Mouse (Mus musculus): ENCODE measurements around the gene Fastkd1.

Gene Fastkd1

DNA sequence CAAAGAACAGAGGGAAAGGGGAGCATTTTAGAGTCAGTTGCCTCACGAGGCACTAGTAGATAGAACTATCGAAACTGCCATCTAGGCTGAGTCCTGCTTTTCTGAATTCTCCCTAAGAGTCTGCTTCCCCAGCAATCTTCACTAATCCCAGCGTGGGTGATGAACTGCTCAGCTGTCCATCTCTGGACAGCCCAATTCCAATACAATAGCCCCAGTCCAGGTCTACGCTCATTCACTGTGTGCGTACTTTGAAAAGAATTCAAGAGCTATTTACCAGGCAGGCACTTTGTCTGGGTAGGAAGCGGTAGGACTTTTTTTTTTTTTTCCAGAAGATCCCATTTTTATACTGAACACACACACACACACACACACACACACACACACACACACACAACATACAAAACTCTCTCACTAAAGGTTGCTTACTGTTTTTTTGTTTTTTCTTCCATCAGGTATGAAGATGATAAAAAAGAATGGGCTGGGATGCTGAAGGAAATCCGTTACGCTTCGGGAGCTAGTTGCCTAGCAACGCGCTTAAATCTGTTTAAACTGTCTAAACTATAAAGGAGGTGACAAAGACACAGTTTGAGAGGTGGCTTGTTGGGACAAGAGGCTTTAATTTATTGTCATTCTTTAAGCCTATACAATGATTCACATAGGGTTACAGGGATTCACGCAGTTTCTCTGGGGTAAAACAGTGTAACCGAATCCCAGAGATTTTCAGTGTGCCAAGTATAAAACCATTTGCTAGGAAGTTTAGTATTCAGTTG is 30.1 kb downstream of the Fastkd1 start:
- TF ChIP-seq GATA4 (IDR thresholded peaks at IDR 0.05; ENCODE audit: insufficient replicate concordance, low read length), result no peak

DNA sequence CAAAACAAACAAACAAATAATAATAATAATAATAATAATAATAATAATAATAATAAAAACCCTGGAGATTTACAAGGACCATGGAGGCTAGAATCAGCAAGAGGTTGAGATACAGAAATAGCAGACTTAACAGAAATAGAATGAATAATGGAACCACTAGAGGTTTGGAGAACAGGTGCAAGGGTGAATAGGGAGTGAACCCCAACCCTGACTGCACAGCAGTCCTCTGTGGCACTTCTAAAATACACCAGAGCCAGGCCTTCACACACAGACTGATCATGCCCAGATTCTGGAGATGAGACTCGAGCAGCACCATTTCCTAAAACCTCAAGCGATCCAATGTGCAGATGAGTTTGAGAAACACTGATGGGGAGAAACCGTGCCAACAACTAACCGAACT is 31.4 kb downstream of the Fastkd1 start:
- TF ChIP-seq GATA4 (IDR thresholded peaks at IDR 0.05; ENCODE audit: insufficient replicate concordance, low read length), result no peak

DNA sequence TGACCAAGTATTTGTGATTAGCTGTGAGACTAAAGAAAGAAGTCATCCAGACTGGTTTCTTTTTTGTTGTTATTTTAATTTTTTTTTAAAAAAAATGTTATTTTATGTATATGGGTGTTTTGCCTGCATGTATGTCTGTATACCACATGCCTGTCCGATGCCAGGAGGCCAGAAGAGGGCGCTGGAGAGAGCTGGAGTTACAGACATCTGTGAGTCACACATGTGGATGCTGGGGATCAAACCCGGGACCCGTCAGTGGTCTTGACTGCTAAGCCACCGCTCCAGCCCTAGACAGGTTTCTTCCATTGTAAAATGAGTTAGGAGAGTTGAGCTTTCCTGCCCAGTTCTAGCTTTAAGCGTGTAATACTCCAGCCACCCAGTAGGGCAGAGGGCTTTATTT is 33.3 kb downstream of the Fastkd1 start:
- no peak for TF ChIP-seq GATA4 (IDR thresholded peaks at IDR 0.05; ENCODE audit: insufficient replicate concordance, low read length)

DNA sequence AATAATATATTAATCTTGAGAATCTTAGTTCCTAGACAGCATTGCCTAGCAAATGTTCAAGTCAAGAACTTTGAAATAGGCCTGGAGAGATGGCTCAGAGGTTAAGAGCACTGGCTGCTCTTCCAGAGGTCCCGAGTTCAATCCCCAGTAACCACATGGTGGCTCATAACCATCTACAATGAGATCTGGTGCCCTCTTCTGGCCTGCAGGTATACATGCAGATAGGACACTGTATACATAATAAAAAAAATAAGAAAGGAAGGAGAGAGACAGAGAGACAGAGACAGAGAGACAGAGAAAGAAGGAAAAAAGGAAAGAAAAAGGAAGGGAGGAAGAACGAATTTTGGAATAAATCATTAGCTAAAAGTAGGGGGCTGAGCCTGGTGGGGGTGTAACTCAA is 36.6 kb downstream of the Fastkd1 start:
- no peak for TF ChIP-seq GATA4 (IDR thresholded peaks at IDR 0.05; ENCODE audit: insufficient replicate concordance, low read length)

DNA sequence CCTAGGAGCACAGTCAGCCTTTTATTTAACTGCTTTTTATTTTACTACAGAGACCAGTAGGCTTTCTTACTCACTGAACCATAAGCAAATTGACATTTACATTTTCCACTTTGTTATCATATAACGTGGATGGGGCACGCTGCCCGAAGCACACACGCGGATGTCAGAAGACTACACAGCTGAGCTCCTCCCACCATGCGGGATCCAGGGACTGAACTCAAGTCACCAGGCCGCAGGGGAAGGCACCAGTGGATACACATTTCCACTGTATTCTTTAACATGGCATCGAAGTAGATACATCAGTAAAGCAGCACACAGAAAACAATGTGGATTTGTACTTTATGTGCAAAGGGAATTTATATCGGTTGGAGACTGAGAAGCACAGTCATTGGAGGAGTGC is 38.0 kb downstream of the Fastkd1 start:
- TF ChIP-seq GATA4 (IDR thresholded peaks at IDR 0.05; ENCODE audit: insufficient replicate concordance, low read length), result no peak

DNA sequence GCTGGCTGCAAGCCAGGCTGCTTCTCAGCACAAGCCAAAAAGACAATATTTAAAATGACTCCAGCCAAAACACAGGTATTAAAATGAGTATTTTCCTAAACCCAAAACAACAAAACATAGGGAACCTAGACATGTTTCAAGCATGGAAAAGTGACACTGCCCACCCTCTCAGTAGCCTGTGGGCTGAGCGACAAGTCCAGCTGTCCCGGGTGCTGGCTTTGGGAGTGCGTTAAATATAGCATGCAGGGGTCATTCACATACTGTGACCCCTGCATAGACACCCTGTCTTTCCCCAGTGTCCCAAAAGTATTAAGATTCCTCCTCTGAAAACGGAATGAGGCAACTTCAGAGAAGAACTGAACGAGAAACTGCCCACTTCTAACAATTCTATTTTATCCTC is 39.6 kb downstream of the Fastkd1 start:
- no peak for TF ChIP-seq GATA4 (IDR thresholded peaks at IDR 0.05; ENCODE audit: insufficient replicate concordance, low read length)

DNA sequence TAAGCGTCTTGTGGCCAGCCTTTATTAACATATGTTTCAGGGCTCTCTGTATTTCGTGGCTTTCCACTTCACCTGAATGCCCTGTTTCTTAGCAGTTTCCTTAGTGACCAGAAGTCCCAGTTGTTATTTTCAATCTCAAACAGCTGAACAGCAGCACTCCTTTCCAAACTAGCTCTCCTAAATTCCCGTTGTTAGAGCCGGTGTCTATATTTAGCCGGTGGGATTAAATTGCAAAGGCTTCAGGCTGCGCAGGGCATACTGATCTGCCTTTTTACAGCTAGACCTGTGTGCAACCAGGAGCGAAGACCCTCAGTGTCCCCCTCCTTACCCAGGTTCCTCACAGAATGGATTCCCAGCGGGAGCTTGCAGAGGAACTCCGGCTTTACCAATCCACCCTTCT is 43.5 kb downstream of the Fastkd1 start, which contains the start of gene Klhl41:
TSS of gene Klhl41 (plus strand) at position 268 of the 400 bp plus-strand sequence.
- no peak for TF ChIP-seq GATA4 (IDR thresholded peaks at IDR 0.05; ENCODE audit: insufficient replicate concordance, low read length)

DNA sequence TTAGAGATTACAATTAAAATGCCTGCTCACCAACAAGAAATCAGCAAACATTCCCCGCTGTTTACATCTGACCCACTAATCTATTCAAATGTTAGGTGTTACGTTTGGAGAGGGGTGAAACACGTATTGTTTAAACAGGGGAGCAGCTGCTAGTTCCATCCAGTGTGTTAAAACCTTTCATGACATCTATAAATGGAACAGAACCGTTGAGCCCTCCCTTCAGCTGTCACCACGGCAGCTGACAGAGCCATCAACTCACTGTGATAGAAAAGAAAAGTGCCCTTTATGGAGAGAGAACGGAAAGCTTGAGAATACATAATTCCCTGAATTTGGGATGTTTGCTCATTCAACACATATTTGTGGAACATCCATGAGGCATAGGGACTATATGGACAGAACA is 44.9 kb downstream of the Fastkd1 start:
- no peak for TF ChIP-seq GATA4 (IDR thresholded peaks at IDR 0.05; ENCODE audit: insufficient replicate concordance, low read length)

DNA sequence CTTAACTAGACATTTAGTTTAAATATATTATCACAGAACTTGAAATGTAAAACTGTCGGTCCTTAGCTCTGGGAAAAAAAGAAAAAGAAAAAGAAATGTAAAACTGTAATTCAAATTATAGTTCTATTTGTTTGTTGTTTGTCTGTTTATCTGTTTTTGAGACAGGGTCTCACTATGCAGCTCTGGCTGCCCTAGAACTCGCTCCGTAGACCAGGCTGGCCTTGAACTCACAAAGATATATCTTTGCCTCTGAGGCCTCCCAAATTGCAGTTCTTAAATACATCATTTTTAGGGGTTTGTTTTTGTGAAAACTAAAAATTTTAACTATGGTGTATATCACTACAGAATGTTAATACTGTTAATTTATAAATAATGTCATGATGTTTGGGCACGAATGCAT is 45.7 kb downstream of the Fastkd1 start:
- TF ChIP-seq GATA4 (IDR thresholded peaks at IDR 0.05; ENCODE audit: insufficient replicate concordance, low read length), result no peak

DNA sequence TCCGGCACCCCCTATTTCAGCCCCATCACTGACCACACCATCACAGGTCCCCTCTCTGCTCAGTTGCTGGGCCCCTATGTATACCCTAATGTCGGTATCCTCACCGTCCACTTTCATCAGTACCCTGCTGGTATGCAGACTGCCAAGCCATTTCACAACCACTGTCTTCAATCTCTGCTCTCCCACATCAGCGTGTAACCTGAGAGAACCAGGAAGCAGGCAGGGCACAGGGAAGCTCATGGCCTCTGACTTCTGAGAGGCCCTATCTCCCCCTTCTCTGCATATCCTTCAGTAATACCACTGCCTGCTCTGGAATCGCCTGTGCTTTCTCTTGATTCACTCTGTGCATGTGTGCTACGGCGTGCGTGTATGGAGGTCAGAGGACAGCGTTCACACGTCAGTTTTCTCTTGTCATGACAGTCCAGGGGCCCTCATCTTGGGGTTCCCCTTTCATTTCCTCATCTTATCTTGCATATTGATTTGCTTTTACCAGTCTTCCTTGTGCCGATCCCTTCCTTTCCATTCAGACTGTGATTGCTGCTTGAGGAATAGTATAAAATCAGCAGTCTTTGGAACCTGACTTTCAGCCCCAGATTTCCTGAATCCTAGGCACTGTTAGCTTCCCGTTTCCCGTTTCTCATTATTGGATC is 49.4 kb downstream of the Fastkd1 start:
- TF ChIP-seq GATA4 (IDR thresholded peaks at IDR 0.05; ENCODE audit: insufficient replicate concordance, low read length), result no peak

DNA sequence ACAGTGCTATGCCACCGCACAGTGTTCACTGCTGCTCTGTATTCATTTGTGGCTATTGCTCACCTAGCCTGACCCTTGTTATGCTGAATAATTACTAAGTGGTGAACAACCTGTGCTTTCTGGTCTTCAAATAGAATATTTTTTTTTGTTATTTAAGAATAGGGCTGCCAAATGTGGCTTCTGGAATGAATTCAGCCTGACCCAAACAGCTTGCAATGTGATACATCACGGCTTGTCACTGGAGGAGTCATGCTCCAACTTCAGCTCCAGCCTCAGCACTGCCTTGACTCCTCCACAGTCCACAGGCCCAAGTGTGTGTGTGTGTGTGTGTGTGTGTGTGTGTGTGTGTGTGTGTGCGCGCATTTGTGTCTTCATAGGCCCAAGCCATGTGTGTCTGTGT is 54.0 kb downstream of the Fastkd1 start:
- TF ChIP-seq GATA4 (IDR thresholded peaks at IDR 0.05; ENCODE audit: insufficient replicate concordance, low read length), result no peak

DNA sequence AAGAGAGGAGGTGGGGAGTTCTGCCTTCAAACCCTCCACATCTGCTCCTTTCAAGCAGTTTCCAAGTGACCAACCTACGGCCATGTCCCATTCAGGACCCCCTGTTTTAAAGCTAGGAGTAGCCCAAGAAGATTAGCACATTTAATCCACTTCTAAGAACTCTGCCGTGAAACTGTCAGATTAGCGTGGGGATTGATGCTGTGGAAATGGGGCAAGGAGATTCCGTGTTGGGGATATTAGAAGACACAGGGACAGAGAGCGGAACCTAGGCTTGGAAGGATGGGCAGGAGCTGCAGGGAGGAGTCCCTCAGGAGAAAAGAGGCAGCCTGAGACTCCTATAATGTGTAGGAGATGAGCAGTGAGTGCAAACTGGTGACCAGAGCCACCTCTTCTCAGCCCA is 63.6 kb downstream of the Fastkd1 start:
- no peak for TF ChIP-seq GATA4 (IDR thresholded peaks at IDR 0.05; ENCODE audit: insufficient replicate concordance, low read length)

DNA sequence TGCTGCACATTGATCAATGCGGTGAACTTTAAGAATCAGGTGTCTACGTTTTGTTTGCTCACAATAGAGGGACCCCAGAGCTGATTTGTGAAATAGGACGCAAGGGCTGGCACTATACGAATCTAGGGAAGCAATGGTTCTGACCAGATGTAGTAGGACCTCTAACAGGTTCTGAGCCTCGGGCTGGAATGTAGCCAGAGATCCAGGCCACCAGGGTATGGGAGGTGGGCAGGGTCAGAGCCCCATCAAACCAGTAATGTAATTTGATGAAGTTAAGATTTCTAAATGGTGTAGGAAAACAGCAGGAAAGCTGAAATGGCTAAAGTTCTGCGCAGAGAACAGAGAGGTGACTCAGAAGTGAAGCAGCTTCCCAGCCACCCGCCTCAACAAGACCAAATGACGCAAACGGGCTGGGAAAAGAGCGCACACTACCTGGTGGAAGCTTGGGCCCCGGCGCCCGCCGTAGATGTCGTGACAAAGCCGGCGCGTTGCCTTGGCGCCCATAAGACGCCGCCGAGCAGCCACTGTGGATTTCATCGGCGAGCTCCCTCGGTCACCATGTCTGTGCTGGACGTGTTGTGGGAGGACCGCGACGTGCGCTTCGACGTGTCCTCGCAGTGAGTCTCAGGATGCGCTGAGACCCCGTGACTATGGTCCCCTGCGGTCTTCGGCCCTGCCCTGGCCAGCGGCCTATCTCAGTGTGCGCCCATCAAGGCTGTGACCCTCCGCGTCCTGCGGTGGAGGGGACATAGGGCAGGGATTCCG is 66.4 kb downstream of the Fastkd1 start, which contains the start of gene Bbs5:
TSS of gene Bbs5 (plus strand) at position 446 of the 765 bp plus-strand sequence.
- peak; percentile 59; the same call in 1 of the 2 replicates for TF ChIP-seq GATA4 (IDR thresholded peaks at IDR 0.05; ENCODE audit: insufficient replicate concordance, low read length)

DNA sequence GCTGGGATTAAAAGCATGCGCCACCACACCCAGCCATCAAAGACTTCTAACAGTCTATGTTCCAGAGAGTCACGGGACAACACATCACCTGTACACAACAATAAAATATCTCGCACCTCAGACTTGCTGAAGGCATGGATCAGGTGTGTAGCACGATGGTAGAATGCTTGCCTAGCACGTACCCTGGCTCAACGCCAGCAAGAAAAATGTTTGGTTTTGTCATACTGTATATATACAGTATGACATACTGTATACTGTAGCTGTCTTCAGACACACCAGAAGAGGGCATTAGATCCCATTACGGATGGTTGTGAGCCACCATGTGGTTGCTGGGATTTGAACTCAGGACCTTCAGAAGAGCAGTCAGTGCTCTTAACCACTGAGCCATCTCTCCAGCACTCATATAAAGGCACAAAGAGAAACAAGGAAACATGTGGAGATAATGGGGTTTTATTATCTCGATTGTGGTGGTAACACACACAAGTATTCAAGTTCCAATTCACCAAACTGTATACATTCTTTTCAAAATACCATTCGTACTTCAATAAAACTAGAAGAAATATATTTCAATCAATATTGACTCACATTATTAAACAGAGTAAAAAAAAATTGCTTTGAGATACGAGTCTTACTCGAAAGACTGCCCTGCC is 68.2 kb downstream of the Fastkd1 start:
- no peak for TF ChIP-seq GATA4 (IDR thresholded peaks at IDR 0.05; ENCODE audit: insufficient replicate concordance, low read length)

DNA sequence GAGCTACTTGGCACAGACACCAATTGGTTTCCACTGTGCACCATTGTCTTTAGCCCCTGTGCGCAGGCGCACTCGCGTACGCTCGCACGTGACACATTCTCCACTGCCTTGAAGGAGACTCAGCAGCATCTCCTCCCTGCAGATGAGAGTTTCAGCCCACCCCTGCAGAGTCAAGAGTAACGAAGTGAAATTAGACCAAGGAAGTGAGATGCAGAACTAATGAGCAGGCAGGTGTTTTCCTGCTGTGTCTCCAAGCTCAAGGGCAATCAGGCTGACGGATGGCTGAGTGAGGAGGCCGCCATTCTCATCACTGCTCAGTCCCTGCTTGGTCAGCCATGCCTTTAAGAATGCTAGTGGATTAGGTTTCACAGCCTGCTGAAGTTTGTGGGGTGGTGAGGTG is 73.2 kb downstream of the Fastkd1 start:
- no peak for TF ChIP-seq GATA4 (IDR thresholded peaks at IDR 0.05; ENCODE audit: insufficient replicate concordance, low read length)
